Mouse (Mus musculus) G1E (cell line): ENCODE data around the gene Mgat4e.

Experiments
- CTCF ChIP-seq: IDR thresholded peaks from 2 replicates; pipeline ENCODE4 v1.5.1; 2012; ENCODE audit warnings: low read depth, low read length, inconsistent platforms, mixed read lengths
- POLR2AphosphoS5 ChIP-seq: IDR thresholded peaks from 2 replicates; pipeline ENCODE4 v1.6.1; 2012; ENCODE audit warnings: low read depth, low read length, inconsistent platforms; ENCODE audit not compliant: insufficient replicate concordance
- TAL1 ChIP-seq: conservative IDR thresholded peaks from 2 replicates; pipeline ENCODE4 v1.6.1; 2012; ENCODE audit warnings: low read depth, low read length, inconsistent platforms, mixed read lengths

DNA sequence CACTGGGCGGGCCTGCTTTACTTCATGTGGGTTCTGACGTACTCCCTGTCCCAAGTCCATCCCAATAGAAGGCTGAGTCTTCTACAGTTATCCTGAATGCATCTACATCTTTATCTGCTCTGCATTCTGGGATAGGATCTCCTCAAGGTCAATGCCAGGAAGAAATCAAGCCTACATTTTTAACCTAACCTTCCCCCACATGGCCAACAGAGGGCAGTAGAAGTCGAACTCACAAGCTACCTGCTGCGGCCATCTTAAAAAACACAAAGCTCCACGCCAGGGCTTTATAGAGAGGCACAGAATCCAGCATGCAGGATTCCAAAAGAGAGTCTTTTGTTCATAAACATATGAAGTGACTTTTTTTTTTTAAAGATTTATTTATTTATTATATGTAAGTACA lies 25.1 kb downstream of the Mgat4e start:
- peak; percentile 77 for TF ChIP-seq CTCF
- TF ChIP-seq POLR2AphosphoS5: no peak
- TF ChIP-seq TAL1: no peak
